Mouse (Mus musculus) ES-E14 (cell line): ENCODE data around the gene Hmgb2.

ENCODE experiments used
- CHD2 ChIP-seq: IDR thresholded peaks from 2 replicates; pipeline ENCODE4 v1.6.1; 2014; ENCODE audit warnings: mild to moderate bottlenecking, low read depth, low read length, inconsistent platforms
- MAFK ChIP-seq: IDR thresholded peaks from 2 replicates; pipeline ENCODE4 v1.6.1; 2014; ENCODE audit warnings: mild to moderate bottlenecking, low read depth, low read length, inconsistent platforms; ENCODE audit not compliant: insufficient read depth

DNA sequence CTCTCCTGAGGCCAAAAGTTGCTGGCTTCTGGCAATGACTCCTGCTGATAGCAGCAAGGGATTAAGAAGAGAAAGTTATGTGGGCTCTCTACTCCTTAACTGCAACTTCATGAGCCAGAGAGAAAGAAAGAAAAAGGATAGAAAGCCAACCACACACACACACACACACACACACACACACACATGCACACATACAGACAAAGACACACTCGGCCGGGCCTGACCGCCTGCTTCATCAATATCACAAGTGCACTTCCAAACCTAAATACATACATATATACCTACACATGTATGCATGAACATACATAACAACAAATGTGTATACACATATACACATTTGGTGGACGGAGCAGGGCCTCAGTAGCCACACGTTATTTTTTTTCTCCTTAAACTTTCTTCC, 40.8 kb upstream of the Hmgb2 start:
- TF ChIP-seq MAFK (no peak), CHD2 (no peak)
